Mouse (Mus musculus) kidney, postnatal 0 days (tissue): ENCODE results near the gene Uck1. TPM values are rescaled to one million over a fixed set of nuclear protein-coding genes. Genes with fewer than 3 reads are reported as not detected.

ENCODE experiments used
- ATAC-seq: fragments of 200-750 bp; cut with Nextera tagmentation; replicated peaks from 2 replicates; pipeline ENCODE4 v1.8.0; 2017; ENCODE audit warnings: low read depth, moderate number of reproducible peaks, moderate TSS enrichment, moderate library complexity; ENCODE audit not compliant: low FRiP score
- DNase-seq: peaks from one replicate; pipeline ENCODE4 v3.0.0-alpha.2; 2016; ENCODE audit warnings: low spot score
- H3K27ac ChIP-seq: fragments of 300-500 bp; sonication (generic); 2 replicates; pipeline ENCODE4 v1.5.1; 2014; ENCODE audit warnings: mild to moderate bottlenecking
- H3K27me3 ChIP-seq: fragments of 300-500 bp; sonication (generic); 2 replicates; pipeline ENCODE4 v1.6.1; 2014; ENCODE audit warnings: low read length, mixed read lengths; ENCODE audit not compliant: insufficient read depth
- H3K36me3 ChIP-seq: fragments of 300-500 bp; sonication (generic); 2 replicates; pipeline ENCODE4 v1.6.1; 2014; ENCODE audit warnings: low read length, mixed read lengths; ENCODE audit not compliant: insufficient read depth
- H3K4me1 ChIP-seq: fragments of 300-500 bp; sonication (generic); replicated peaks from 2 replicates; pipeline ENCODE4 v1.6.1; 2014; ENCODE audit warnings: antibody characterized with exemption, low read length, mixed read lengths; ENCODE audit not compliant: insufficient read depth
- H3K4me2 ChIP-seq: fragments of 300-500 bp; sonication (generic); 2 replicates; pipeline ENCODE4 v1.6.1; 2014; ENCODE audit warnings: mild to moderate bottlenecking, low read length, moderate library complexity, mixed read lengths
- H3K4me3 ChIP-seq: fragments of 300-500 bp; sonication (generic); replicated peaks from 2 replicates; pipeline ENCODE4 v1.5.1; 2014; ENCODE audit warnings: low read depth, low read length
- H3K9ac ChIP-seq: fragments of 300-500 bp; sonication (generic); 2 replicates; pipeline ENCODE4 v1.6.1; 2014; ENCODE audit warnings: low read depth, low read length
- H3K9me3 ChIP-seq: fragments of 300-500 bp; sonication (generic); replicated peaks from 2 replicates; pipeline ENCODE4 v1.6.1; 2016; ENCODE audit warnings: low read length, inconsistent platforms, mixed read lengths
- CTCF ChIP-seq: IDR thresholded peaks from 2 replicates; pipeline ENCODE4 v1.5.1; 2016; ENCODE audit warnings: antibody characterized with exemption, low read depth, mild to moderate bottlenecking, moderate library complexity
- WGBS: fragments of 180-500 bp; shearing (Covaris S2); extraction: QIAGEN DNeasy Blood & Tissue Kit; methylation state at CpG from one replicate; pipeline ENCODE4 v1.1.7; 2014; 5-methylcytosine and 5-hydroxymethylcytosine counted together
- polyA plus RNA-seq: library from polyadenylated mRNA; unstranded; fragments of >200 nt; fragmentation: Nextera tagmentation; extraction: Ambion mirVana; gene quantifications from 2 replicates; pipeline ENCODE4 v1.2.1, GENCODE M21; 2015

The Uck1 gene
- polyA plus RNA-seq, 1 experiment from 2014 or later: 57.9 TPM

GRCm38 (mm10) chr2:32222057-32222456 is 37.9 kb downstream of the Uck1 start:
- no peak for TF ChIP-seq CTCF
- ATAC-seq (no peak), DNase-seq (no peak)
- no peak overlapping the region for H3K4me2 ChIP-seq
- no peak overlapping the region for H3K4me3 ChIP-seq
- no peak overlapping the region for H3K27ac ChIP-seq
- no peaks in the 10 kb centered on the region for H3K4me1 ChIP-seq
- peaks cover 95% of the 10 kb centered on the region for H3K36me3 ChIP-seq
- WGBS: 85% methylated on average over 10 of the region's 10 CpGs
- no peaks in the 10 kb centered on the region for H3K9me3 ChIP-seq
- H3K27me3 ChIP-seq: no peaks in the 10 kb centered on the region
- H3K9ac ChIP-seq: no peak overlapping the region

- H3K9ac ChIP-seq: no peak overlapping the region
- no peaks in the 10 kb centered on the region for H3K9me3 ChIP-seq
- H3K36me3 ChIP-seq: peaks cover 100% of the 10 kb centered on the region
- no peak overlapping the region for H3K4me2 ChIP-seq
- no peaks in the 10 kb centered on the region for H3K27me3 ChIP-seq
- no peak overlapping the region for H3K27ac ChIP-seq
- ATAC-seq (no peak), DNase-seq (no peak)
- H3K4me3 ChIP-seq: no peak overlapping the region
- WGBS: 81% methylated on average over 7 of the region's 7 CpGs
- TF ChIP-seq CTCF: no peak
- H3K4me1 ChIP-seq: no peaks in the 10 kb centered on the region
Measured at GRCm38 (mm10) chr2:32221577-32221976, 38.4 kb downstream of the Uck1 start.

- TF ChIP-seq CTCF: no peak
Measured at GRCm38 (mm10) chr2:32220969-32221368, 39.0 kb downstream of the Uck1 start.

GRCm38 (mm10) chr2:32220021-32220420 is 39.9 kb downstream of the Uck1 start:
- 92% methylated on average over 6 of the region's 6 CpGs for WGBS

More at GRCm38 (mm10) chr2:32220969-32221368, 39.0 kb downstream of the Uck1 start:
- Histone ChIP-seq H3K4me2 (no peak overlapping the region), H3K9me3 (no peaks in the 10 kb centered on the region), H3K27ac (no peak overlapping the region), H3K27me3 (no peaks in the 10 kb centered on the region), H3K4me1 (no peaks in the 10 kb centered on the region), H3K9ac (no peak overlapping the region), H3K4me3 (no peak overlapping the region), H3K36me3 (peaks cover 100% of the 10 kb centered on the region)
- DNase-seq (no peak), ATAC-seq (no peak)
- 98% methylated on average over 10 of the region's 10 CpGs for WGBS

GRCm38 (mm10) chr2:32219501-32219900 is 40.5 kb downstream of the Uck1 start:
- Histone ChIP-seq H3K4me2 (no peak overlapping the region), H3K4me3 (no peak overlapping the region), H3K27me3 (no peaks in the 10 kb centered on the region), H3K4me1 (no peaks in the 10 kb centered on the region), H3K9ac (no peak overlapping the region), H3K27ac (no peak overlapping the region), H3K9me3 (no peaks in the 10 kb centered on the region), H3K36me3 (peaks cover 100% of the 10 kb centered on the region)
- ATAC-seq (no peak), DNase-seq (no peak)
- TF ChIP-seq CTCF: no peak
- 92% methylated on average over 14 of the region's 14 CpGs for WGBS

More at GRCm38 (mm10) chr2:32220021-32220420, 39.9 kb downstream of the Uck1 start:
- no peak overlapping the region for H3K4me2 ChIP-seq
- ATAC-seq (no peak), DNase-seq (no peak)
- no peaks in the 10 kb centered on the region for H3K27me3 ChIP-seq
- H3K4me3 ChIP-seq: no peak overlapping the region
- no peak for TF ChIP-seq CTCF
- no peak overlapping the region for H3K27ac ChIP-seq
- H3K9ac ChIP-seq: no peak overlapping the region
- H3K4me1 ChIP-seq: no peaks in the 10 kb centered on the region
- peaks cover 100% of the 10 kb centered on the region for H3K36me3 ChIP-seq
- H3K9me3 ChIP-seq: no peaks in the 10 kb centered on the region

GRCm38 (mm10) chr2:32218541-32219334 is 41.2 kb downstream of the Uck1 start:
- no peak overlapping the region for H3K4me3 ChIP-seq
- TF ChIP-seq CTCF: no peak
- H3K27ac ChIP-seq: no peak overlapping the region
- no peaks in the 10 kb centered on the region for H3K27me3 ChIP-seq
- no peak for DNase-seq
- peak; percentile 60; the same call in 1 of the 2 replicates for ATAC-seq
- H3K4me1 ChIP-seq: no peaks in the 10 kb centered on the region
- WGBS: 91% methylated on average over 11 of the region's 11 CpGs
- H3K4me2 ChIP-seq: no peak overlapping the region
- no peak overlapping the region for H3K9ac ChIP-seq
- no peaks in the 10 kb centered on the region for H3K9me3 ChIP-seq
- peaks cover 100% of the 10 kb centered on the region for H3K36me3 ChIP-seq
